In genomic region chr2:20721098-20721497, GRCm38 (mm10) we compare ENCODE assay signal across 15 mouse cellular contexts.
"Had no signal": no experiment of that assay in that cellular context is flagged by ENCODE, and none has a peak within 500 bp of the region (broad histone marks: within the 10 kb centered on the region; RNA-seq: fewer than 3 reads in every experiment).

No protein-coding gene starts in this region.

- H3K4me1 ChIP-seq: liver, embryonic 15.5 days; neural tube, embryonic 12.5 days had no signal

- H3K27ac ChIP-seq: liver, embryonic 15.5 days; midbrain, embryonic 10.5 days; midbrain, embryonic 12.5 days; neural tube, embryonic 12.5 days had no signal

- H3K4me3 ChIP-seq: liver, embryonic 15.5 days; midbrain, embryonic 10.5 days; midbrain, embryonic 12.5 days; neural tube, embryonic 12.5 days had no signal

- H3K36me3 ChIP-seq: liver, embryonic 15.5 days; midbrain, embryonic 10.5 days; midbrain, embryonic 12.5 days; neural tube, embryonic 12.5 days had no signal

- DNase-seq: liver, postnatal 0 days; lung, embryonic 14.5 days; lung, postnatal 10 days; lung, postnatal 4 days; midbrain, embryonic 14.5 days; right cerebral cortex, postnatal 25 days; right cerebral cortex, postnatal 4 days; spleen, adult 18-20 months; thymus, adult 18-20 months; thymus, postnatal 14 days; thymus, postnatal 36 days had no signal

- H3K9me3 ChIP-seq: liver, embryonic 15.5 days; midbrain, embryonic 10.5 days; midbrain, embryonic 12.5 days; neural tube, embryonic 12.5 days had no signal

- H3K9ac ChIP-seq: liver, embryonic 15.5 days; liver, postnatal 0 days; lung, embryonic 14.5 days; midbrain, embryonic 12.5 days; neural tube, embryonic 12.5 days had no signal
